Mouse (Mus musculus) adrenal gland, adult 2 months (tissue): ENCODE measurements around the gene Gm29427. TPM values are rescaled to one million over a fixed set of nuclear protein-coding genes. Genes with fewer than 3 reads are reported as not detected.
"Not testable (repeated sequence)": the region's sequence is repeated elsewhere in the genome, so short reads cannot be mapped to it uniquely, and the experiment has no call there.

Experiments
- DNase-seq: peaks from one replicate; pipeline ENCODE4 v3.0.0; 2021
- polyA plus RNA-seq: library from polyadenylated mRNA; depleted of rRNA; stranded (reverse); fragments of >200 nt; gene quantifications from 2 replicates; pipeline ENCODE4 v1.2.3, GENCODE M21; 2012
- total RNA-seq, 2 experiments: library from RNA; stranded (reverse); gene quantifications; 2 replicates each; pipeline ENCODE4 v1.2.3; 2021

The Gm29427 gene
- total and polyA plus RNA-seq, 3 experiments: not detected

- DNase-seq: peak; percentile 69
Observed at GRCm38 (mm10) chr1:130731741-130732337, 16.2 kb upstream of the Gm29427 start, which contains the start of gene AA986860. Gene AA986860, plus strand, starts transcription at chr1:130731976.

GRCm38 (mm10) chr1:130729153-130729552, 13.6 kb upstream of the Gm29427 start, which contains the start of gene Pfkfb2:
Gene Pfkfb2, minus strand, starts transcription at chr1:130729253.
- DNase-seq: no peak

- no peak for DNase-seq
Observed at GRCm38 (mm10) chr1:130728708-130729107, 13.1 kb upstream of the Gm29427 start.

GRCm38 (mm10) chr1:130728070-130728469, 12.5 kb upstream of the Gm29427 start:
- no peak for DNase-seq

GRCm38 (mm10) chr1:130726396-130726795, 10.8 kb upstream of the Gm29427 start:
- DNase-seq: no peak

- no peak for DNase-seq
Observed at GRCm38 (mm10) chr1:130724206-130724605, 8.6 kb upstream of the Gm29427 start.

- DNase-seq: peak; percentile 94
Observed at GRCm38 (mm10) chr1:130717291-130717871, 1.8 kb upstream of the Gm29427 start, which contains the start of gene Yod1. Gene Yod1, plus strand, starts transcription at chr1:130717327.

- DNase-seq: peak; percentile 85
Observed at GRCm38 (mm10) chr1:130716513-130717290, 1.1 kb upstream of the Gm29427 start.

- DNase-seq: no peak
Observed at GRCm38 (mm10) chr1:130716218-130716512, 566 bp upstream of the Gm29427 start.

- DNase-seq: no peak
Observed at GRCm38 (mm10) chr1:130714046-130714445, 1.6 kb downstream of the Gm29427 start.

GRCm38 (mm10) chr1:130710283-130711080, 5.1 kb downstream of the Gm29427 start:
- DNase-seq: no peak

- no peak for DNase-seq
Observed at GRCm38 (mm10) chr1:130703613-130704012, 12.0 kb downstream of the Gm29427 start.

GRCm38 (mm10) chr1:130701976-130702375, 13.6 kb downstream of the Gm29427 start:
- DNase-seq: no peak

GRCm38 (mm10) chr1:130699937-130700633, 15.5 kb downstream of the Gm29427 start:
- DNase-seq: peak; percentile 52

GRCm38 (mm10) chr1:130698601-130699000, 17.0 kb downstream of the Gm29427 start:
- no peak for DNase-seq

GRCm38 (mm10) chr1:130683905-130684304, 31.7 kb downstream of the Gm29427 start:
- no peak for DNase-seq

- DNase-seq: no peak
Observed at GRCm38 (mm10) chr1:130681656-130682413, 33.8 kb downstream of the Gm29427 start.

- DNase-seq: no peak
Observed at GRCm38 (mm10) chr1:130681075-130681474, 34.5 kb downstream of the Gm29427 start.

GRCm38 (mm10) chr1:130678551-130678950, 37.0 kb downstream of the Gm29427 start:
- DNase-seq: no peak

- DNase-seq: not testable (repeated sequence)
Observed at GRCm38 (mm10) chr1:130663576-130663975, 52.0 kb downstream of the Gm29427 start.

GRCm38 (mm10) chr1:130661454-130661853, 54.1 kb downstream of the Gm29427 start, which contains the start of gene C4bp:
Gene C4bp, minus strand, starts transcription at chr1:130661632.
- DNase-seq: no peak
